Mouse (Mus musculus) myocyte (in vitro differentiated cells): ENCODE data around the gene Sdhaf2. TPM values are rescaled to one million over a fixed set of nuclear protein-coding genes. Genes with fewer than 3 reads are reported as not detected.

Experiments
- H3K27me3 ChIP-seq: one replicate; pipeline ENCODE4 v1.6.1; 2011; ENCODE audit not compliant: control insufficient read depth, insufficient read depth, insufficient read length
- H3K36me3 ChIP-seq: one replicate; pipeline ENCODE4 v1.6.1; 2011; ENCODE audit not compliant: control insufficient read depth, insufficient read depth
- H3K4me2 ChIP-seq: one replicate; pipeline ENCODE4 v1.6.1; 2011; ENCODE audit warnings: low read depth, control low read depth
- H3K4me3 ChIP-seq: one replicate; pipeline ENCODE4 v1.5.1; 2011; ENCODE audit warnings: mild to moderate bottlenecking, control low read depth, moderate library complexity
- H3K79me2 ChIP-seq: one replicate; pipeline ENCODE4 v1.6.1; 2011; ENCODE audit not compliant: control insufficient read depth, insufficient read depth
- H3ac ChIP-seq: one replicate; pipeline ENCODE4 v1.6.1; 2011; ENCODE audit not compliant: control insufficient read depth, insufficient read length
- CEBPB ChIP-seq: IDR thresholded peaks from 2 replicates; pipeline ENCODE4 v1.6.1; 2011; ENCODE audit warnings: mild to moderate bottlenecking, moderate library complexity; ENCODE audit not compliant: poor library complexity, insufficient read depth, severe bottlenecking
- E2F4 ChIP-seq: IDR thresholded peaks from one replicate; pipeline ENCODE4 v1.6.1; 2011; ENCODE audit warnings: mild to moderate bottlenecking, control low read depth, moderate library complexity; ENCODE audit not compliant: insufficient read depth
- MAX ChIP-seq: IDR thresholded peaks from one replicate; pipeline ENCODE4 v1.6.1; 2011; ENCODE audit warnings: low read depth, mild to moderate bottlenecking, control low read depth
- MYOD1 ChIP-seq, 3 experiments: IDR thresholded peaks; one replicate each; pipeline ENCODE4 v1.6.1; 2011; ENCODE audit warnings: control low read depth in 2 of 3, low read depth in 2 of 3, mild to moderate bottlenecking in 2 of 3, moderate library complexity in 1 of 3; ENCODE audit not compliant: insufficient read length in 2 of 3, control insufficient read depth in 1 of 3
- MYOG ChIP-seq, 3 experiments: IDR thresholded peaks; one replicate each; pipeline ENCODE4 v1.6.1; 2011; ENCODE audit warnings: control low read depth in 2 of 3, low read depth in 2 of 3, mild to moderate bottlenecking in 2 of 3; ENCODE audit not compliant: insufficient read length in 2 of 3, control insufficient read depth in 1 of 3, insufficient read depth in 1 of 3
- POLR2A ChIP-seq: IDR thresholded peaks from one replicate; pipeline ENCODE4 v1.6.1; 2011; ENCODE audit warnings: low read depth, mild to moderate bottlenecking, control low read depth, moderate library complexity; ENCODE audit not compliant: insufficient read length
- POLR2AphosphoS2 ChIP-seq: IDR thresholded peaks from one replicate; pipeline ENCODE4 v1.6.1; 2011; ENCODE audit warnings: low read depth, control low read depth; ENCODE audit not compliant: insufficient read length
- REST ChIP-seq: IDR thresholded peaks from one replicate; pipeline ENCODE4 v1.6.1; 2011; ENCODE audit warnings: mild to moderate bottlenecking, control low read depth, moderate library complexity; ENCODE audit not compliant: insufficient read depth, insufficient read length
- SRF ChIP-seq: IDR thresholded peaks from one replicate; pipeline ENCODE4 v1.6.1; 2011; ENCODE audit warnings: low read depth; ENCODE audit not compliant: control insufficient read depth, insufficient read length
- TCF12 ChIP-seq: IDR thresholded peaks from one replicate; pipeline ENCODE4 v1.6.1; 2011; ENCODE audit warnings: mild to moderate bottlenecking, control low read depth; ENCODE audit not compliant: poor library complexity, insufficient read depth, severe bottlenecking
- TCF3 ChIP-seq: IDR thresholded peaks from one replicate; pipeline ENCODE4 v1.6.1; 2011; ENCODE audit warnings: low read depth, control low read depth; ENCODE audit not compliant: insufficient read length
- USF1 ChIP-seq: IDR thresholded peaks from one replicate; pipeline ENCODE4 v1.6.1; 2011; ENCODE audit warnings: low read depth, mild to moderate bottlenecking, control low read depth, moderate library complexity
- polyA plus RNA-seq: library from polyadenylated mRNA; unstranded; fragments of >200 nt; fragmentation: generic; extraction: Trizol; gene quantifications from one replicate; pipeline ENCODE4 v1.2.1, GENCODE M21; 2012; ENCODE audit warnings: missing spikeins

Sdhaf2 gene
- polyA plus RNA-seq, 1 experiment, result 36.3 TPM

DNA sequence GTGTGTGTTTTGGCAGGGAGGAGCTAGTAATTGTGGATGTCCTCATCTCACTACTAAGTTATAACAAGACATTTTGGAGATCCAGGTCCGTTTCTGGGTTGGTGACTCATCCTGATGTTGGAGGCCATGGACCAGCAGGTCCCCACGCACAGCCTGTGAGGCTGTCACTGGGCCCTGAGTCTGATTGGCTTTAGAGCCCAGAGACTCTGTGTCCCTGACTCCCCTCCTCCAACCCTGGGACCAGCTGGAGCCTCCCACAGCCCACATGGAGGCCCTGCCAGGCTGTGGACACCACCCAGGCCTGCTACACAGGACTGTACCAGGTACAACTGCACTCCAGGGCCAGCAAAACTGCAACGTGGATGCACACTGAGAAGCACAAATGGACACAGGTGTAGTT lies 53.0 kb downstream of the Sdhaf2 start:
- Histone ChIP-seq H3K36me3 (no peaks in the 10 kb centered on the region), H3ac (no peak overlapping the region), H3K4me2 (no peak overlapping the region), H3K4me3 (no peak overlapping the region), H3K79me2 (no peaks in the 10 kb centered on the region), H3K27me3 (peaks cover 32% of the 10 kb centered on the region)
- no peak for TF ChIP-seq CEBPB
- no peak for TF ChIP-seq E2F4
- TF ChIP-seq REST, result no peak
- TF ChIP-seq MYOG (IDR thresholded peaks at IDR 0.05; ENCODE audit: control insufficient read depth in 1 of 3, insufficient read depth in 1 of 3, insufficient read length in 2 of 3, low read depth in 2 of 3), result no peak
- TF ChIP-seq POLR2AphosphoS2, result no peak
- TF ChIP-seq USF1, result no peak
- no peak for TF ChIP-seq TCF3
- no peak for TF ChIP-seq SRF
- TF ChIP-seq TCF12, result no peak

DNA sequence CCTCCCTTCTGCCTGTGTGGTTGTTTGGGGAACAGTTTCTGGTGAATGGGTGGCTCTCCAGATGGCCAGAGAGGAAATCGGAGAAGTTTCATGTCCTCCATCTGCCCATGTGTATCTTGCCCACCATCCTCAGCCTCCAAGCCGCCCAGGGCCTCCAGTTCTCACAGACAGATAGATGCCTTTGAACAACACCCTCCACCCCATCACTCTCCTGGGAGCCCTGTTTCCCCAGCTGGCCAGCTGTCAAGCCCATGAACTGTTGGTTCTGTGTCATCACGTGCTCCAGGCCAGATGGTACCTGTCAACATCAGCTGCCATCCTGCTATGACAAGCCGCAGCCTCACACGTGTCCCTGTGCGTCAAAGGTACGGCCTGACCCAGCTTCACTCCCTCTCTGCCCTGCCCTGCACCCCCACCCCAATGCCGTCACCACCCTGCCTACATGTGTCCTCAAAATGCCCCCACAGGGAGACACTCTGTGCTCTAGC lies 56.7 kb downstream of the Sdhaf2 start:
- H3K4me2 ChIP-seq, result no peak overlapping the region
- H3K27me3 ChIP-seq, result peaks cover 2% of the 10 kb centered on the region
- H3K79me2 ChIP-seq, result no peaks in the 10 kb centered on the region
- no peaks in the 10 kb centered on the region for H3K36me3 ChIP-seq
- no peak overlapping the region for H3K4me3 ChIP-seq
- H3ac ChIP-seq, result no peak overlapping the region
- TF ChIP-seq MYOD1 (IDR thresholded peaks at IDR 0.05; ENCODE audit: control insufficient read depth in 1 of 3, insufficient read length in 2 of 3, low read depth in 2 of 3) (no peak), TCF3 (peak; percentile 13), MYOG (IDR thresholded peaks at IDR 0.05; ENCODE audit: control insufficient read depth in 1 of 3, insufficient read depth in 1 of 3, insufficient read length in 2 of 3, low read depth in 2 of 3) (no peak), CEBPB (no peak)

DNA sequence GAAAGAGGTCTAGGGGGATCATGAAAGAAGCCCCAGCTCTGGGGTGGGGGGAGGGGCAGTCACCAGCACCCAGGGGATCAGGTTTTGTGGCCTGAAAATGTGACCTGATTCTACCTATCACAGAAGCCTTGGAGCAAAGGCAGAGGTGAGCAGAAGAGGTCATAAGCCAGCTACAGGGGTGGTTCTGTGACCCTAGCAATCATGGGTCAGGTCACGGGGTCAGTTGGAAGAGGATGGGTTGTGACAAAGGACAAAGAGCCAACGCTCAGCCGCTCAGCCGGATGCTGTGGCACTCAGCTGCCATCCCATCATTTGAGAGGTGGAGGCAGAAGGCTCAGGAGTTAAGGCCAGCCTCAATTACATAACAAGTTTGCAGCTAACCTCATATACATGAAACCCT lies 61.5 kb downstream of the Sdhaf2 start:
- peaks cover 18% of the 10 kb centered on the region for H3K27me3 ChIP-seq

GRCm38 (mm10) chr19:10461584-10461983 lies 64.4 kb downstream of the Sdhaf2 start:
- H3K27me3 ChIP-seq, result peaks cover 36% of the 10 kb centered on the region
- TF ChIP-seq SRF (no peak), MAX (no peak), CEBPB (no peak), POLR2AphosphoS2 (no peak), POLR2A (no peak), MYOD1 (IDR thresholded peaks at IDR 0.05; ENCODE audit: control insufficient read depth in 1 of 3, insufficient read length in 2 of 3, low read depth in 2 of 3) (no peak), MYOG (IDR thresholded peaks at IDR 0.05; ENCODE audit: control insufficient read depth in 1 of 3, insufficient read depth in 1 of 3, insufficient read length in 2 of 3, low read depth in 2 of 3) (no peak), USF1 (no peak), TCF3 (no peak), TCF12 (no peak), REST (no peak), E2F4 (no peak)

More for the DNA sequence above, 61.5 kb downstream of the Sdhaf2 start:
- no peak overlapping the region for H3ac ChIP-seq
- no peaks in the 10 kb centered on the region for H3K36me3 ChIP-seq
- no peaks in the 10 kb centered on the region for H3K79me2 ChIP-seq
- no peak overlapping the region for H3K4me3 ChIP-seq
- no peak overlapping the region for H3K4me2 ChIP-seq
- TF ChIP-seq MYOD1 (IDR thresholded peaks at IDR 0.05; ENCODE audit: control insufficient read depth in 1 of 3, insufficient read length in 2 of 3, low read depth in 2 of 3), result no peak
- no peak for TF ChIP-seq SRF
- TF ChIP-seq POLR2AphosphoS2, result no peak
- TF ChIP-seq MYOG (IDR thresholded peaks at IDR 0.05; ENCODE audit: control insufficient read depth in 1 of 3, insufficient read depth in 1 of 3, insufficient read length in 2 of 3, low read depth in 2 of 3), result no peak

GRCm38 (mm10) chr19:10459907-10460306 lies 66.0 kb downstream of the Sdhaf2 start:
- TF ChIP-seq REST (no peak), MYOD1 (IDR thresholded peaks at IDR 0.05; ENCODE audit: control insufficient read depth in 1 of 3, insufficient read length in 2 of 3, low read depth in 2 of 3) (no peak), POLR2AphosphoS2 (no peak), TCF3 (no peak), E2F4 (no peak), TCF12 (no peak), SRF (no peak), USF1 (no peak), MAX (no peak), CEBPB (no peak), POLR2A (no peak), MYOG (IDR thresholded peaks at IDR 0.05; ENCODE audit: control insufficient read depth in 1 of 3, insufficient read depth in 1 of 3, insufficient read length in 2 of 3, low read depth in 2 of 3) (no peak)
- Histone ChIP-seq H3K4me2 (no peak overlapping the region), H3K27me3 (peaks cover 48% of the 10 kb centered on the region), H3K36me3 (no peaks in the 10 kb centered on the region), H3ac (no peak overlapping the region), H3K79me2 (no peaks in the 10 kb centered on the region), H3K4me3 (no peak overlapping the region)

More at GRCm38 (mm10) chr19:10461584-10461983, 64.4 kb downstream of the Sdhaf2 start:
- no peak overlapping the region for H3K4me3 ChIP-seq
- no peaks in the 10 kb centered on the region for H3K79me2 ChIP-seq
- no peaks in the 10 kb centered on the region for H3K36me3 ChIP-seq
- H3ac ChIP-seq, result no peak overlapping the region
- no peak overlapping the region for H3K4me2 ChIP-seq
